Mouse (Mus musculus) brain, embryonic 14.5 days (tissue): ENCODE data around the gene Bhlhe40. TPM values are rescaled to one million over a fixed set of nuclear protein-coding genes. Genes with fewer than 3 reads are reported as not detected.

Source experiments
- DNase-seq: peaks from one replicate; pipeline ENCODE4 v3.0.0-alpha.2; 2011; ENCODE audit warnings: low read depth
- CTCF ChIP-seq: fragments of 200-500 bp; IDR thresholded peaks from 2 replicates; pipeline ENCODE4 v1.5.1; 2012; ENCODE audit warnings: inconsistent platforms, mild to moderate bottlenecking, moderate library complexity, borderline replicate concordance; ENCODE audit not compliant: insufficient read depth, insufficient read length; ENCODE audit errors: extremely low read depth
- POLR2A ChIP-seq: fragments of 200-500 bp; IDR thresholded peaks from 2 replicates; pipeline ENCODE4 v1.6.1; 2012; ENCODE audit warnings: mild to moderate bottlenecking, inconsistent platforms, borderline replicate concordance; ENCODE audit not compliant: poor library complexity, insufficient read depth, insufficient read length, severe bottlenecking; ENCODE audit errors: extremely low read depth
- polyA plus RNA-seq: library from polyadenylated mRNA; depleted of rRNA; stranded (reverse); fragments of >200 nt; gene quantifications from 2 replicates; pipeline ENCODE4 v1.2.3, GENCODE M21; 2012

Bhlhe40 gene
- polyA plus RNA-seq, 1 experiment: 4.0 TPM

- DNase-seq: no peak
- TF ChIP-seq CTCF (no peak), POLR2A (no peak)
Measured at GRCm38 (mm10) chr6:108658051-108658415, 2.4 kb upstream of the Bhlhe40 start.

GRCm38 (mm10) chr6:108658416-108659201 lies 1.8 kb upstream of the Bhlhe40 start:
- no peak for DNase-seq
- TF ChIP-seq POLR2A (no peak), CTCF (no peak)

- DNase-seq: peak; percentile 95
Measured at GRCm38 (mm10) chr6:108659221-108659725, 1.2 kb upstream of the Bhlhe40 start.

DNA sequence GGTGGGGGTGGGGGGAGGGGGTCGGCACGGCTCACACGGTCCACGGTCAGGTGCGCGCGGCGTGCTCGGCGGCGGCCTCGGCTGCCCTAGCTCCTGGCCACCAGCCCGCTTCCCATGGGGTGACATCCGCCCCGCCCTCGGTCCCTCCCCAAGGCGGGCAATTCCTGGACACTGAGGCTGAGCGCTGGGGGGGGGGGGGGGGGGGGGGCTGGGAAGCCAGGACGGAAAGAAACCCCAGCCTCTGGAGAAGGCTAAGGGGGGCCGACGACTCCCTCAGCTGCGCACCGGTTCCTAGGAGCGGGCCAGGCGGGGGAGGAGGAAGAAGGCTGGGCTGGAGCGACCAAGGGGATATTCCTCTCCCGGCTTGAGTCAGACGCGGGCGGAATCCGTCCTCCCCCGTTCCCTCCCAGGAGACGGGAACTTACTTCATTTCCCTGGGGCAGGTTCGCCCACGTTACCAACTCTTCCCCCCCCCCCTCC lies 663 bp upstream of the Bhlhe40 start:
- TF ChIP-seq CTCF (no peak), POLR2A (0 out of 2 replicates have a peak, but pooled peaks have one; percentile 8)

More at GRCm38 (mm10) chr6:108659221-108659725, 1.2 kb upstream of the Bhlhe40 start:
- TF ChIP-seq CTCF (peak; percentile 55; the same call in 1 of the 2 replicates), POLR2A (peak; percentile 48)

DNA sequence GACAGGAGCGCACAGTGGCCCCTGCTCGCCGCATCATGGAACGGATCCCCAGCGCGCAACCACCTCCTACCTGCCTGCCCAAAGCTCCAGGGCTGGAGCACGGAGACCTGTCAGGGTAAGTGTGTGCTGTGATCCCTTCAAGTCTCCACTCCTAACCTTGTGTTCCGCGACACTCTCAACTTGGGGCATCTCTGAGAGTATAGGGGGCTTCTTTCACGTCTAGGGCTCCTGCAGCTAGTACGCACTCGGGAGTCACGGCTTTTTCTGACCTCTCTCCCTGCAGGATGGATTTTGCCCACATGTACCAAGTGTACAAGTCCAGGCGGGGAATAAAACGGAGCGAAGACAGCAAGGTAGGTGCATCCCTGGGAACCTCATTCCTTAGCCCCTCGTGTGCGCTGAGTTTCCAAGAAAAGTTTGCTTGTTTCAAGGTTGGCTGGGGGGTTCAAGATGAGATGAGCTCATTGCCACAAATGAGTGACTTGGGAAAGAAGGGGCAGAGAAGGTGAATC lies 505 bp downstream of the Bhlhe40 start:
- TF ChIP-seq POLR2A (no peak), CTCF (no peak)
- peak; percentile 54 for DNase-seq

More for the DNA sequence above, 663 bp upstream of the Bhlhe40 start:
- DNase-seq: peak; percentile 85

DNA sequence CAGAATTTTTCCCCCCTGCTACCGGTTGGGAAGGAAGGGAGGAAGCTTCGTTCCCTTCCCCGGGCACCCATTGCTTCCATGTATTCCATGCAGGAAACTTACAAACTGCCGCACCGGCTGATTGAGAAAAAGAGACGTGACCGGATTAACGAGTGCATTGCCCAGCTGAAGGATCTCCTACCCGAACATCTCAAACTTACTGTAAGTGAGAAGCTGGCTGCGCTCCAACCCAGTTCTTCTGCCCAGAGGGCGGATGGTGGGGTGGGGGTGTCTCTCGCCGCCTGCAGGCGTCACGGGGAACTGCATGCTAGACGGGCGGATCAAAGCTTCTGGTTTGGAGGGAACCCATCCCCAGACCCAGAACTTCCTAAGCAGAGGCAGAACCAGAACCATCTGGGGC lies 983 bp downstream of the Bhlhe40 start:
- TF ChIP-seq CTCF (peak; percentile 92), POLR2A (no peak)

DNA sequence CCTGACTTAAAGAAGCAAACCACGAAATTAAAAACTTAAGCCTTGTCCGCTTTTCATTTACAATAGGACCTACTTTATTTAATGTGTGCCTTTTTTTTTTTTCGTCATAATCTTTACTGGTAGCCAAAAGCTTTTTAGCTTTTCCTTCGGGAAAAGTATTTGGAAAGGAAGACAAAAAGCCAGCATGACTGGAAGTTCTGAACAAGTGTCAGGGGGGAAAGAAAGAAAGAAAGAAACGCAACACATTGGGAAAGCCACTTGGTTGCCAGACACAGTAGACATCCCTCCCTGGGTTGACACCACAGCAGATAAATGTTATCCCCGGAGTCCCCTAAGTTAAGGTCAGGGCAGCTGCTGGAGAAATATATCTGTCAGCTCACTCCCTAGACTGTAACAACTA lies 1.5 kb downstream of the Bhlhe40 start:
- TF ChIP-seq CTCF (no peak), POLR2A (no peak)
- no peak for DNase-seq

More for the DNA sequence above, 983 bp downstream of the Bhlhe40 start:
- peak; percentile 93 for DNase-seq

DNA sequence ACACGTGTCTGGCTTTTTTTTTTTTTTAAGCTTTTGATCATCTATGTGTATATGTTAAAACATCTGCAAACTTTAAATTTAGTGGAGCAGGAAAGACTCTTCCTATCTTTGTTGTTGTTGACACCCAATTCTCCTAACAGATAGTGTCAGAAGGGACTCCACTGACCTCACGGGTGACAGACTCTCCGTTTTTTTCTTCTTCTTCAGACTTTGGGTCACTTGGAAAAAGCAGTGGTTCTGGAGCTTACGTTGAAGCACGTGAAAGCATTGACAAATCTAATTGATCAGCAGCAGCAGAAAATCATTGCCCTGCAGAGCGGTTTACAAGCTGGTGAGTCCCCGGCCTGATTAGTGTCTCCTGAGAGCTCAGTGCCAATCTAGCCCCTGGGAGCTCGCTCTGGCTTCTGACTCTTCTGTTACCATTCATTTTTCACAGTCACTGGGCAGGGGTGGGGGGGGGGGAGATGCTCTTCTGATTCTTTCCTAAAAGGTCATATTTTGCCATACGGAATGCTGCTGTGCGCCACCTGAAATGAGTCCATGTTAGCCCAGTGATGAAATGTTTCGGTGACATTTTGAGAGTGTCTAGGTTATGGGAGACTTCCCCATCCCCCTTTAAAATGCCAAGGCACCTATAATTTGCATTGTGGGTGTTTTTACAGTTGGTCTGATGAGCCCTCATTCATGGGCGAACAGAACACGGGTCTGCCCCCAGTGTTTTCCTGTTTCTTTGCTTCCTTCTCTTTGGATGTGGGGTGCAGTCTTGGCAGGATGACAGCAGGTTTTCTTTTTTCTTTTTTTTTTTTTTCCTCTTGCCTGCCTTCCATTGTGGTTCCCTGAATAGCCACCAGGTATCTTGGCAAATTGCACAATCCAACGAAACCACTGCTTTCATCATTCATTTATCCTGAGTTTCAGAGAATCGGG lies 2.1 kb downstream of the Bhlhe40 start:
- no peak for DNase-seq
- TF ChIP-seq POLR2A (no peak), CTCF (no peak)

GRCm38 (mm10) chr6:108663241-108664194 lies 3.1 kb downstream of the Bhlhe40 start:
- DNase-seq: peak; percentile 24
- no peak for TF ChIP-seq POLR2A
- no peak for TF ChIP-seq CTCF

DNA sequence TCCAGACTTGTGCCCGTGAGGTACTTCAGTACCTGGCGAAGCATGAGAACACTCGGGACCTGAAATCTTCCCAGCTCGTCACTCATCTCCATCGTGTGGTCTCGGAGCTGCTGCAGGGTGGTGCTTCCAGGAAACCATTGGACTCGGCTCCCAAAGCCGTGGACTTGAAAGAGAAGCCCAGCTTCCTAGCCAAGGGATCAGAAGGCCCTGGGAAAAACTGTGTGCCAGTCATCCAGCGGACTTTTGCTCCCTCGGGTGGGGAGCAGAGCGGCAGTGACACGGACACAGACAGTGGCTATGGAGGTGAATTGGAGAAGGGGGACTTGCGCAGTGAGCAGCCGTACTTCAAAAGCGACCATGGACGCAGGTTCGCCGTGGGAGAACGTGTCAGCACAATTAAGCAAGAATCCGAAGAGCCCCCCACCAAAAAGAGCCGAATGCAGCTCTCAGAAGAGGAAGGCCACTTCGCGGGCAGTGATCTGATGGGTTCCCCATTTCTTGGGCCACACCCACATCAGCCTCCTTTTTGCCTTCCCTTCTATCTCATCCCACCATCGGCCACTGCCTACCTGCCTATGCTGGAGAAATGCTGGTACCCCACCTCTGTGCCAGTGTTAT lies 4.2 kb downstream of the Bhlhe40 start:
- no peak for TF ChIP-seq POLR2A
- TF ChIP-seq CTCF: no peak
- DNase-seq: no peak

DNA sequence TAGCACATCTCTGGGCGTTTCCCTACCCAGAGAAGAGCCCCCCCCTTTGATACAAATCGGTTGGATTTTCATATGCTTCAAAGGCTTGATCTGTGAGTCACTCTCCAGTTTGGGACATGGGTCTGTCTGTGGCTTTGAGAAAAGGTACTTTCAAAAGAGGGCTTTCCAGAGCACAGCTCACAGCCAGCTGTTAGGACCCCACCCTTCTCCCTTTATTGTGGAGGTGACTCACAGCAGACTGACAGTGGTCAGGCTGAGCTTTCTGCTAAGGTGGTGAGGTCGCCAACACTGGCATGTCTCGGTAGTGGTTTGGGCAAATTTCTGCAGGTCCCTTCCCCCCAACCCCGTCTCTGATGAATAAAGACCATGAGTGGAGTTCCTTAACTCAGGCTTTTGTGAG lies 5.2 kb downstream of the Bhlhe40 start:
- TF ChIP-seq POLR2A: no peak
- no peak for TF ChIP-seq CTCF
- DNase-seq: no peak
